Mouse (Mus musculus) heart, postnatal 36 days (tissue): ENCODE results near the gene D930007J09Rik. TPM values are rescaled to one million over a fixed set of nuclear protein-coding genes. Genes with fewer than 3 reads are reported as not detected.
A peak's percentile ranks its signal among the peaks of the same experiment; 100 is the strongest.

Experiments
- DNase-seq, 2 experiments: peaks; one replicate each; pipeline ENCODE4 v3.0.0; 2021 to 2022
- intact Hi-C: fragments of 180-260 bp; cut with DNase I; formaldehyde crosslinking; loops from one replicate; pipeline ENCODE4 v1.15.1; 2025
- total RNA-seq, 2 experiments: library from RNA; stranded (reverse); gene quantifications; 2 replicates each; pipeline ENCODE4 v1.2.3; 2021

Gene D930007J09Rik
- total RNA-seq, 2 experiments from 2014 or later = not detected

GRCm38 (mm10) chr13:32763141-32763540, 39.5 kb downstream of the D930007J09Rik start:
- DNase-seq = peak; percentile 53 to 62
- intact Hi-C loops = no loop called here

GRCm38 (mm10) chr13:32760795-32761194, 41.9 kb downstream of the D930007J09Rik start:
- intact Hi-C loops = no loop called here
- DNase-seq = no peak

- intact Hi-C loops = no loop called here
- DNase-seq = no peak
These were observed 43.6 kb downstream of the D930007J09Rik start for GRCm38 (mm10) chr13:32759036-32759435.

Other genes starting within 250 kb of the D930007J09Rik start
- 100 to 1,000 TPM; 289 to 330 TPM for gene Mylk4, start 18.9 kb downstream of the D930007J09Rik start, total RNA-seq
- 10 to 100 TPM; 22.5 to 27.8 TPM for gene Wrnip1, start 811 bp downstream of the D930007J09Rik start, total RNA-seq
- 1 to 10 TPM; 6.5 to 7.4 TPM for gene Serpinb1a, start 48.3 kb upstream of the D930007J09Rik start, total RNA-seq
- gene Serpinb1c, start 95.4 kb upstream of the D930007J09Rik start, total RNA-seq = 1 to 10 TPM; 2.1 to 2.6 TPM
- gene Serpinb6b, start 162.4 kb upstream of the D930007J09Rik start, total RNA-seq = 10 to 100 TPM; 38.5 to 49.1 TPM
- gene Serpinb9, start 200.4 kb upstream of the D930007J09Rik start, total RNA-seq = 10 to 100 TPM in 1 of 2 experiments, 1 to 10 TPM in 1; 10.0 to 10.7 TPM
- gene Serpinb9b, start 224.6 kb upstream of the D930007J09Rik start, total RNA-seq = under 1 TPM; 0.16 to 0.44 TPM